Mouse (Mus musculus): ENCODE data around the gene S100a3.

- TF ChIP-seq CTCF (IDR thresholded peaks at IDR 0.05; ENCODE audit: low read depth) (no peak), EP300 (IDR thresholded peaks at IDR 0.05; ENCODE audit: low read depth) (no peak)
These were observed 34.1 kb downstream of the S100a3 start for GRCm38 (mm10) chr3:90594466-90594865.
